Mouse (Mus musculus): ENCODE measurements around the gene Gm10073.

GRCm38 (mm10) chr8:106530566-106530965, 42.7 kb downstream of the Gm10073 start:
- TF ChIP-seq POLR2A (IDR thresholded peaks at IDR 0.05; ENCODE audit: low read depth, low read length): no peak
- TF ChIP-seq ZMIZ1 (IDR thresholded peaks at IDR 0.05; ENCODE audit: low read depth, low read length): no peak
- TF ChIP-seq MAX (IDR thresholded peaks at IDR 0.05; ENCODE audit: low read length): no peak
- no peak for TF ChIP-seq GABPA (IDR thresholded peaks at IDR 0.05; ENCODE audit: insufficient replicate concordance, low read depth, low read length)
- no peak for TF ChIP-seq MAFK (IDR thresholded peaks at IDR 0.05; ENCODE audit: insufficient replicate concordance, low read length)
- TF ChIP-seq CTCF (conservative IDR thresholded peaks at IDR 0.05 in 1 of 2, IDR thresholded peaks at IDR 0.05 in 1 of 2; ENCODE audit: low read depth in 2 of 2, low read length in 2 of 2): peak; percentile 58 to 84
- TF ChIP-seq EP300 (IDR thresholded peaks at IDR 0.05; ENCODE audit: low read length): no peak
- TF ChIP-seq TBP (conservative IDR thresholded peaks at IDR 0.05; ENCODE audit: low read depth, low read length): no peak
- no peak for TF ChIP-seq E2F4 (IDR thresholded peaks at IDR 0.05; ENCODE audit: insufficient replicate concordance, low read depth, low read length)
- no peak for TF ChIP-seq MAZ (IDR thresholded peaks at IDR 0.05; ENCODE audit: low read depth, low read length)
- TF ChIP-seq BHLHE40 (IDR thresholded peaks at IDR 0.05; ENCODE audit: low read depth, low read length): no peak
